Mouse (Mus musculus) myocyte (in vitro differentiated cells): ENCODE measurements around the gene Olfr93. TPM values are rescaled to one million over a fixed set of nuclear protein-coding genes. Genes with fewer than 3 reads are reported as not detected.

Source experiments
- H3K27me3 ChIP-seq: one replicate; pipeline ENCODE4 v1.6.1; 2011; ENCODE audit not compliant: control insufficient read depth, insufficient read depth, insufficient read length
- H3K36me3 ChIP-seq: one replicate; pipeline ENCODE4 v1.6.1; 2011; ENCODE audit not compliant: control insufficient read depth, insufficient read depth
- H3K4me2 ChIP-seq: one replicate; pipeline ENCODE4 v1.6.1; 2011; ENCODE audit warnings: low read depth, control low read depth
- H3K4me3 ChIP-seq: one replicate; pipeline ENCODE4 v1.5.1; 2011; ENCODE audit warnings: mild to moderate bottlenecking, control low read depth, moderate library complexity
- H3K79me2 ChIP-seq: one replicate; pipeline ENCODE4 v1.6.1; 2011; ENCODE audit not compliant: control insufficient read depth, insufficient read depth
- H3ac ChIP-seq: one replicate; pipeline ENCODE4 v1.6.1; 2011; ENCODE audit not compliant: control insufficient read depth, insufficient read length
- CEBPB ChIP-seq: IDR thresholded peaks from 2 replicates; pipeline ENCODE4 v1.6.1; 2011; ENCODE audit warnings: mild to moderate bottlenecking, moderate library complexity; ENCODE audit not compliant: poor library complexity, insufficient read depth, severe bottlenecking
- E2F4 ChIP-seq: IDR thresholded peaks from one replicate; pipeline ENCODE4 v1.6.1; 2011; ENCODE audit warnings: mild to moderate bottlenecking, control low read depth, moderate library complexity; ENCODE audit not compliant: insufficient read depth
- MAX ChIP-seq: IDR thresholded peaks from one replicate; pipeline ENCODE4 v1.6.1; 2011; ENCODE audit warnings: low read depth, mild to moderate bottlenecking, control low read depth
- MYOD1 ChIP-seq, 3 experiments: IDR thresholded peaks; one replicate each; pipeline ENCODE4 v1.6.1; 2011; ENCODE audit warnings: control low read depth in 2 of 3, low read depth in 2 of 3, mild to moderate bottlenecking in 2 of 3, moderate library complexity in 1 of 3; ENCODE audit not compliant: insufficient read length in 2 of 3, control insufficient read depth in 1 of 3
- MYOG ChIP-seq, 3 experiments: IDR thresholded peaks; one replicate each; pipeline ENCODE4 v1.6.1; 2011; ENCODE audit warnings: control low read depth in 2 of 3, low read depth in 2 of 3, mild to moderate bottlenecking in 2 of 3; ENCODE audit not compliant: insufficient read length in 2 of 3, control insufficient read depth in 1 of 3, insufficient read depth in 1 of 3
- POLR2A ChIP-seq: IDR thresholded peaks from one replicate; pipeline ENCODE4 v1.6.1; 2011; ENCODE audit warnings: low read depth, mild to moderate bottlenecking, control low read depth, moderate library complexity; ENCODE audit not compliant: insufficient read length
- POLR2AphosphoS2 ChIP-seq: IDR thresholded peaks from one replicate; pipeline ENCODE4 v1.6.1; 2011; ENCODE audit warnings: low read depth, control low read depth; ENCODE audit not compliant: insufficient read length
- REST ChIP-seq: IDR thresholded peaks from one replicate; pipeline ENCODE4 v1.6.1; 2011; ENCODE audit warnings: mild to moderate bottlenecking, control low read depth, moderate library complexity; ENCODE audit not compliant: insufficient read depth, insufficient read length
- SRF ChIP-seq: IDR thresholded peaks from one replicate; pipeline ENCODE4 v1.6.1; 2011; ENCODE audit warnings: low read depth; ENCODE audit not compliant: control insufficient read depth, insufficient read length
- TCF12 ChIP-seq: IDR thresholded peaks from one replicate; pipeline ENCODE4 v1.6.1; 2011; ENCODE audit warnings: mild to moderate bottlenecking, control low read depth; ENCODE audit not compliant: poor library complexity, insufficient read depth, severe bottlenecking
- TCF3 ChIP-seq: IDR thresholded peaks from one replicate; pipeline ENCODE4 v1.6.1; 2011; ENCODE audit warnings: low read depth, control low read depth; ENCODE audit not compliant: insufficient read length
- USF1 ChIP-seq: IDR thresholded peaks from one replicate; pipeline ENCODE4 v1.6.1; 2011; ENCODE audit warnings: low read depth, mild to moderate bottlenecking, control low read depth, moderate library complexity
- polyA plus RNA-seq: library from polyadenylated mRNA; unstranded; fragments of >200 nt; fragmentation: generic; extraction: Trizol; gene quantifications from one replicate; pipeline ENCODE4 v1.2.1, GENCODE M21; 2012; ENCODE audit warnings: missing spikeins

The Olfr93 gene
- polyA plus RNA-seq, 1 experiment, result not detected

DNA sequence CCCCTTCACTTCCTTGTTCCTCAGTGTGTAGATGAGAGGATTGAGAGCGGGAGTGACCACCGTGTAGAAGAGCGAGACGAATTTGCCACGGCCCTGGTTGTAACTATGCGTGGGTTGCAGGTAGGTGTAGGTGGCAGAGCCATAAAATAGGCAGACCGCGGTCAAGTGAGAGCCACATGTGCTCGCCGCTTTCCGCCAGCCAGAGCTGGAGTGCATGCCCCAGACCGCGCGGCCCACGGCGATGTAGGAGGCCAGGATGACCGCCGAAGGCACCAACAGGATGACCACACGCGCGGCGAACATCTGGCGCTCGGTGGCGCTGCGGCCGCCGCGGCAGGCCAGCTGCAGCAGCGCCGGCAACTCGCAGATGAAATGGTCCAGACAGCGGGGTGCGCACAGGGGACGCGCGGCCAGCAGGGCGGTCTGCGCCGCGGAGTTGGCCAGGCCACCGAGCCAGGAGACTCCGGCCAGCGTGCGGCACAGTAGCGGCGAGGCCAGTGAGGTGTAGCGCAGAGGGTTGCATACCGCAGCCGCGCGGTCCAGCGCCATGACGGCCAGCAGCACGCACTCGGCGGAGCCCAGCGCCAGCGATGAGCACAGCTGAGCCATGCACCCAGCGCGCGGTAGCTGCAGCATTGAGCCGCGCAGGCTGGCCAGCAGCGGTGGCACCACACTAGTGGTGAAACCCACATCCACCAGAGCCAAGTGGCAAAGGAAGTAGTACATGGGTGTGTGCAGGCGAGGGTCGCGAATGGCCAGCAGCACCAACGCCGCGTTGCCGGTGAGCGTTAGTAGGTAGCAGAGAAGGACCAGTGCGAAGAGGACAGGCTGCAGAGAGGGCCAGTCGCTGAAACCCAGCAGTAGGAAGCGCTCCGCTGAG is 35.8 kb upstream of the Olfr93 start:
- Histone ChIP-seq H3K27me3 (no peaks in the 10 kb centered on the region), H3ac (no peak overlapping the region), H3K4me2 (no peak overlapping the region), H3K4me3 (no peak overlapping the region), H3K36me3 (no peaks in the 10 kb centered on the region), H3K79me2 (no peaks in the 10 kb centered on the region)
- TF ChIP-seq REST, result no peak
- TF ChIP-seq POLR2AphosphoS2, result no peak
- TF ChIP-seq USF1, result no peak
- no peak for TF ChIP-seq SRF

DNA sequence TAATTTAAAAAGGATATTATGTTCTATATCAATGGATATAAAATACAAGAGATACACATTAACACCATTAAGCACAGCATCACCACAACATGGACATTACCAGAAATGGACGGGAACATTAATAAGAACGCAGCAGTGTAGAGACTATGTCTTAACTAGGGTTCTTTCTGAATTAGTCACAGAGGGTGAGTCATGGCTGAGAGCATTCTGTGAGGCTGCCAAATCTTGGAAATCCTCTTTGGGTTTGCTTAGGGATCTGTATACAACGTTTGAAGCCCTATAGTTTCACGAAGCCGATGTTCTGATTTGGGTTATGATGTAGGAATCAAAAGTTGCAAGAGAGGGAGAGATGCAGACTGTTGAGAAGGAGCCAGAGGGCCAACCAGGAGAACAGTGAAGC is 33.5 kb upstream of the Olfr93 start:
- Histone ChIP-seq H3K27me3 (no peaks in the 10 kb centered on the region), H3K4me3 (no peak overlapping the region), H3K79me2 (no peaks in the 10 kb centered on the region), H3K4me2 (no peak overlapping the region), H3K36me3 (no peaks in the 10 kb centered on the region), H3ac (no peak overlapping the region)
- TF ChIP-seq POLR2A (no peak), REST (no peak), MYOD1 (IDR thresholded peaks at IDR 0.05; ENCODE audit: control insufficient read depth in 1 of 3, insufficient read length in 2 of 3, low read depth in 2 of 3) (no peak), SRF (no peak), E2F4 (no peak), TCF3 (no peak), POLR2AphosphoS2 (no peak), USF1 (no peak), MYOG (IDR thresholded peaks at IDR 0.05; ENCODE audit: control insufficient read depth in 1 of 3, insufficient read depth in 1 of 3, insufficient read length in 2 of 3, low read depth in 2 of 3) (no peak), CEBPB (no peak), TCF12 (no peak), MAX (no peak)

DNA sequence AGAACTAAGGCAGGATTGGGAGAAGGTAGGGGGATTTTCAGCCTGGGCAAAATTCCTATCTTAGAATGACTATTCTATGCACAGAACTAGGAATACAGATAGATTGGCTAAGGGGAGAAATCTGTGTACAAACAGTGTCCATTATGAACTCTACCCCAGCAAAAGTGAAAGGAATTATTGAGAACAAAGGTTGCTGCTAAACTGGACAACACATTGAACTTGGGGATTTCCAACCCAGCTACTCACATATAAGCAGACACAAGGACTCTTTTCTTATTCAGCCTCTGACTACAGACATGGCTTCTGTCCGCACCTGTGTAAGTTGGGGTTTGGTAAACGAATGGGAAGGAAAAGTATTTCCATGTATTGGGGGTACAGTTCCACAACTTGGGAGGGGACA is 32.4 kb upstream of the Olfr93 start, which contains the start of gene Ubd:
Gene Ubd (plus strand): TSS at position 237 of the 400 bp plus-strand sequence.
- no peaks in the 10 kb centered on the region for H3K79me2 ChIP-seq
- H3K36me3 ChIP-seq, result no peaks in the 10 kb centered on the region
- H3K4me3 ChIP-seq, result no peak within 1 kb of the TSS
- TF ChIP-seq MAX (no peak), MYOD1 (IDR thresholded peaks at IDR 0.05; ENCODE audit: control insufficient read depth in 1 of 3, insufficient read length in 2 of 3, low read depth in 2 of 3) (no peak), POLR2AphosphoS2 (no peak), MYOG (IDR thresholded peaks at IDR 0.05; ENCODE audit: control insufficient read depth in 1 of 3, insufficient read depth in 1 of 3, insufficient read length in 2 of 3, low read depth in 2 of 3) (no peak), TCF3 (no peak), E2F4 (no peak), POLR2A (no peak), REST (no peak), TCF12 (no peak), USF1 (no peak), CEBPB (no peak), SRF (no peak)
- no peak within 1 kb of the TSS for H3ac ChIP-seq
- no peak within 1 kb of the TSS for H3K4me2 ChIP-seq
- no peaks in the 10 kb centered on the region for H3K27me3 ChIP-seq

DNA sequence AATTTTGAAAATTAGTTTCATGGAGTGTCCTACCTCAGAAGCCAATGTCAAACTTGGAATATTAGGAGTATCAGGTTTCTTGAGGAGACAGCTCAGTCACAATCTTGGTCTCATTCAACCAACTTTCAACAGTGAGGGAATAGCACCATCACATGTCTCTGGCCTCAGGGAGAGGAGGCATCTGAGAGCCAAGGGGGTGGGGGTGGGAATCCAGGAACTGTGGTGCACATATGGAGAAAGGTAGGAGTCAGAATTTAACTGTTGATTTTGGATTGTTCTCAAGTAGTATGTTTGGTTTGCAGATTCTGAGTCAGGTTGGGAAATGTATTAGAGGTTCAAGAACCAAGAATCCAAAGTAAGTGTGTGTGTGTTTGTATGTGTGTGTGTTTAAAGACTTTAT is 31.7 kb upstream of the Olfr93 start:
- Histone ChIP-seq H3K36me3 (no peaks in the 10 kb centered on the region), H3K4me3 (no peak overlapping the region), H3K79me2 (no peaks in the 10 kb centered on the region), H3K4me2 (no peak overlapping the region), H3ac (no peak overlapping the region), H3K27me3 (no peaks in the 10 kb centered on the region)
- TF ChIP-seq E2F4 (no peak), REST (no peak), MYOG (IDR thresholded peaks at IDR 0.05; ENCODE audit: control insufficient read depth in 1 of 3, insufficient read depth in 1 of 3, insufficient read length in 2 of 3, low read depth in 2 of 3) (no peak), SRF (no peak), TCF12 (no peak), POLR2A (no peak), POLR2AphosphoS2 (no peak), CEBPB (no peak), MAX (no peak), MYOD1 (IDR thresholded peaks at IDR 0.05; ENCODE audit: control insufficient read depth in 1 of 3, insufficient read length in 2 of 3, low read depth in 2 of 3) (no peak), TCF3 (no peak), USF1 (no peak)

DNA sequence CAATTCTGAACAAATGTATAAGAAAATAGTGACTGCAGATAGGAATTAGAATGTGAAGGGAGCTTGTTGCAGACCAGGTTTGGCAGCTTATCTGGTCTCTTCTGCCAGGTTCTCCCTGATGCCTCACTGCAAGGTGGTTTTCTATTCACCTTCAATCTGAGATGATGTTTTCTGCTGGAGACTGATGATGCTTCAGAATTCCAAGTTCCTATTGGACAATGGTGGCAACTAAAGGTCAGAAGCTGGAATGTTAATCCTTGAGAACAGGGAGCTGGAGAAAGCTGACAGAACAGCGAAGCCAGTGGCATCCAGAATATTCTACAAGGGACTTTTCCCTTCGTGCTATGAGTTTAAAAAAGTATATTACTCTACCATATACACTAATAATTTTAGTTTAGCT is 29.4 kb upstream of the Olfr93 start:
- no peak for TF ChIP-seq TCF12
- Histone ChIP-seq H3K27me3 (no peaks in the 10 kb centered on the region), H3ac (no peak overlapping the region), H3K79me2 (no peaks in the 10 kb centered on the region), H3K4me2 (no peak overlapping the region), H3K4me3 (no peak overlapping the region), H3K36me3 (no peaks in the 10 kb centered on the region)
